Mouse (Mus musculus): ENCODE data around the gene Nog. TPM values are rescaled to one million over a fixed set of nuclear protein-coding genes. Genes with fewer than 3 reads are reported as not detected.

Nog gene
- polyA plus RNA-seq, 1 experiment from 2014 or later, result 1.1 TPM

Other genes starting within 250 kb of the Nog start
- gene Dgke, start 235.5 kb downstream of the Nog start, polyA plus RNA-seq (2015; fragmentation: Nextera tagmentation; extraction: Ambion mirVana), result 3.2 and 3.6 TPM in 2 replicates
- gene Gm525, start 228.5 kb downstream of the Nog start, polyA plus RNA-seq (2015; fragmentation: Nextera tagmentation; extraction: Ambion mirVana), result 1.3 and 2.1 TPM in 2 replicates